Mouse (Mus musculus) testis, postnatal 14 days (tissue): Measurements from ENCODE around the gene Cyp1a1.
A peak's percentile ranks its signal among the peaks of the same experiment; 100 is the strongest.
"Not testable (repeated sequence)": the region's sequence is repeated elsewhere in the genome, so short reads cannot be mapped to it uniquely, and the experiment has no call there.

Source experiments
- DNase-seq: peaks from one replicate; pipeline ENCODE4 v3.0.0; 2021; ENCODE audit warnings: low spot score

The Cyp1a1 gene

DNA sequence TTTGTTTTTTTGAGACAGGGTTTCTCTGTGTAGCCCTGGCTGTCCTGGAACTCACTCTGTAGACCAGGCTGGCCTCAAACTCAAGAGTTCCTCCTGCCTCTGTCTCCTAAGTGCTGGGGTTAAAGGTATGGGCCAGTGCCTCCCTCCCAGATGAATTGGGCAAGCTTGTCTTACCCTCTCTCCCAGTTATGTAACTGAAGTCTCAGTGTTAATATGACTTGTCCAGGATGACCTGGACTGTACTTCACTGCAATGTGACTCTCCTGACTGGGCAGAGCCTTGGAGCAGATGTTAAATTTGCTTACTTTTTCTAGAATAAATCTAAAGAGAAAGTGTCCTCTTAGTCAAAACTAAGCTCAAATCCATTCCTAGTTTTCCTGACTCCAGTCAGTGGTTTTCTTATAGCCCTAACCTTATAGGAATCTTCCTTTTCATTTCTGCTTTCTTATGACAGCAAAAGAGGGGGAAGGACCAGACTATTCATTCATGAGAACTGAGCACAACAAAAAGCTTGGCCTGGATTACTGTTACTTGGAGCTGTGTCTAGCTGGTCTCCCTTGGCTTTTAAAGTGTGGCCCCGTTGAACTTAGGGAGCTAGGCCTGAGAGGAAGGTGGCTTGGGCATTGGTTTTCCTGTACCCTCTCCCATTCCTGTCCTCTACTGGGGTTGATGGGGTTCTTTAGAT is 10.9 kb downstream of the Cyp1a1 start:
- DNase-seq: no peak

DNA sequence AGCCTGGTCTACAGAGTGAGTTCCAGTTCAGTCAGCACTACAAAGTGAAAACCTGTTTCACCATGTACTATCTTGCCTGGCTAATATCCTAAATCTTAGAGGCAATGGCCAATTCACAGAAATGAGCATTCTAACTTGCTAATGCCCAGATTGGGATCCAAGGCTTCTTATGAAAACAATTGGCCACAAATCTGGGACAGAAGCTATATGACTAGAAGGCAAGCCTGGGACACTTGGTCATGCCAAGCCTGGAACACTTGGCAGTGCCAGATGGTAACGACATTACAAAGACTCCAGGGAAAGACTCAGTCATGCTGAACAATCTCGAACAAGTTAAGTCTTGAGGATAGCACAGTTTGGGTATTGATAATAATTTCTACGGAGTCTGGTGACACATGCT is 18.8 kb downstream of the Cyp1a1 start:
- no peak for DNase-seq

DNA sequence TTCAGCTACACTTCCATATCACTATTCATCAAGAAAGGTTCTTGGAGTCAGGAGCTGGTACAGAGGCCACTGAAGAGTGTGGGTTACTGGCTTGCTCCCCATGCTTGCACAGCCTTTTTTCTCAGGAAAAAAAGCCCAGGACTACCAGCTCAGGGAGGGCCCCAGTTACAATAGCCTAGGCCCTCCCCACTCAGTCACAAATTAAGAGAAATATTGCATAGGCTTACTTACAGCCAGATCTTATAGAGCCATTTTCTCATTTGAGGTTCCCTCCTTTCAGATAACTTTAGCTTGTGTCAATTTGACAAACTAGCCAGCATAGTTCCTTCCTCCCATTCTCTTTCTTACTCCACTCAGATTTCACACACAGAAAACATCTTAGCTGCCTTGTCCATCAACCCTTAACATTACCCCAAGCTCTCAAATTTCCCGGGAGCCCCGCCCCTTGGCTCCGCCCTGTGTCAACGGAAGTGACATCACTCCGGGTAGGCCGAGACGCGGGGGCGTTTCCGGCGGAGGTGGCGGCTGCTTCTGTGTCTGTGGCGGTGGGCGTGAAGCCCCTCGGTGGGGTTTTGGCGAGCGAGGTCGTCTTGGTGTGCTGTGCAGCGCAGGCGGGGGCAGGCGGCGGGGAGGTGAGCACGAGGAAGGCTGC is 20.5 kb downstream of the Cyp1a1 start, which contains the start of gene Edc3:
Gene Edc3 (plus strand): TSS at position 473 of the 652 bp plus-strand sequence.
- peak; percentile 88 for DNase-seq

- DNase-seq: no peak
Measured at GRCm38 (mm10) chr9:57708720-57709274, 21.1 kb downstream of the Cyp1a1 start.

DNA sequence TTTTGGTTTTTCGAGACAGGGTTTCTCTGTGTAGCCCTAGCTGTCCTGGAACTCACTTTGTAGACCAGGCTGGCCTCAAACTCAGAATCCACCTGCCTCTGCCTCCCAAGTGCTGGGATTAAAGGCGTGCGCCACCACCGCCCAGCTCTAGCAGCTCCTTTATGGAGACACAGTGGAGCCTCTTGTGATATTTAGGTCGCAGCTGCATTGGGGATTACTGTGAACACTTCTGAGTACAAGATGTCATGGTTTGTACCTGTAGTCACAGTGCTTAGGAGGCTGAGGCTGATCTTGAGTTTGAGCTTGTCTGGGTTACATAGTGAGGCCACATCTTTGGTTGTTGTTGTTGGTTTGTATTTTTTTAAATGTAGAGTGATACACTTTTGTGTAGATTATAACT is 22.5 kb downstream of the Cyp1a1 start:
- DNase-seq: not testable (repeated sequence)

DNA sequence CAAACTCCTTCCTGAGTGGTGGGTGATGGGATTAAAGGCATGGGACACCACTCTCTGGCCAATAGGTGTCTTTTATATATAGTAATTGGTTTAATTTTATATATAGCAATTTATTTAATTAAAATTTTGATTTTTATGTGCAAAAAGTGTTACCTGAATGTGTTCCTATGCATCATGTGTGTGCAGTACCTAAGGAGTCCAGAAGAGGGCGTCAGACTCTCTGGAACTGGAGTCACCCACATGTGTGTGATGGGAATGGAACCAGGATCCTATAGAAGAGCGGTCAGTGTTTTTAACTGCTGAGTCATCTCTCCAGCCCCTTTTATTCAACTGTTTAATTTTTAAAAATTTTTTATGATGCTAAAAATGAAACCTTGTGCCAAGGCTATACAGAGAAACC is 24.5 kb downstream of the Cyp1a1 start:
- no peak for DNase-seq

DNA sequence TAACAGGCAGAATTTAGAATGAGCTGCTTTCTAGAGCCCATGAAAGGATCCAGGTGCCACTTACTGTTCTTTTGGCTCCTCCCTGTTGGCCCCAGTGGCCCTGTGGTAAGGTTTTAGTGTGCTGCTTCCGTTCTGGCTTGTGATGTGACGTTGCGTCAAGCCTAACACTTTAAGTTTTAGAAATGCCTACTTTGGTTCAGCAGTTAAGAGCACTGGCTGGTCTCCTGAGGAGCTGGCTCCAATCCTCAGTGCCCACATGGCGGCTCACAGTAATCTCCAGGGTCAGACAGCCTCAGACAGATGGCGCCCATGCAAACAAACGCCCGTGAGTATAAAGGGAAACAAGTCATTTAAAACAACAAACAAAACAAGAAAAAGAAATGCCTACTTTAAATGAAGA is 30.7 kb downstream of the Cyp1a1 start:
- DNase-seq: no peak

DNA sequence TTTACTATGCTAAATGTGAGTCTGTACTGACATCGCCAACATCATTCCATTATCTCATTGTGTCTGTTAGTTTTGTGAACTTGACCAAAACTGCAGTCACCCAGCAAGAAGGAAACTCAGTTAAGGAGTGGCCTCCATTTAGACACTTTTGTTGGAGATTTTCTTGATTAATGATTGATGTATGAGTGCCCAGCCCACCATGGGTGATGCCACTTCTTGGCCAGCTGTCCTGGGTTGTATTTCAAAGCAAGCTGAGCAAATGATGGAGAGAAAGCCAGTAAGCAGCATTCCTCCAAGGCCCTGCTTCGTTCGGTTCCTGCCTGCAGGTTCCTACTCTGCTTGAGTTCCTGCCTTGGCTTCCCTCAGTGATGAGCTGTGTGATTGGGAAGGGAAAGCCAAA is 33.0 kb downstream of the Cyp1a1 start:
- DNase-seq: no peak

GRCm38 (mm10) chr9:57722371-57722770 is 34.6 kb downstream of the Cyp1a1 start:
- DNase-seq: no peak

DNA sequence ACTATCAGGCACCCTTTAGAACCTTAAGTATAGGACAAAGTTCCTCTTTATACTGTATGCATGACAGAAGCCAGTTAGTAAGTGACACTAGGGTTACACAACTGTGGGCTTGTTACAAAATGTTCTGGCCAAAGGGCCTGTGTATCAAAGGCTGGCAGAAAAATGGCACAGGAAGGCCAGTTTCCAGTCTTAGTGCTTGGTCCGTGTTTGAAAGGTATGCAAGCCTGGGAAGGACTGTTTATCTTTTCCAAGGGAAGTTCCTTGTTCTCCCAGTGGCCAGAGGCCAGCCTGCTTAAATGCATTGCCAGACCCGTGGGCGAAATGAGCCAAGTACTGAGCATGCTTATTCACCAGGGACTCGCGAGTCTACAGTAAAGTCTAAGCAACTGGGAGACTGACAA is 35.6 kb downstream of the Cyp1a1 start:
- peak; percentile 48 for DNase-seq

DNA sequence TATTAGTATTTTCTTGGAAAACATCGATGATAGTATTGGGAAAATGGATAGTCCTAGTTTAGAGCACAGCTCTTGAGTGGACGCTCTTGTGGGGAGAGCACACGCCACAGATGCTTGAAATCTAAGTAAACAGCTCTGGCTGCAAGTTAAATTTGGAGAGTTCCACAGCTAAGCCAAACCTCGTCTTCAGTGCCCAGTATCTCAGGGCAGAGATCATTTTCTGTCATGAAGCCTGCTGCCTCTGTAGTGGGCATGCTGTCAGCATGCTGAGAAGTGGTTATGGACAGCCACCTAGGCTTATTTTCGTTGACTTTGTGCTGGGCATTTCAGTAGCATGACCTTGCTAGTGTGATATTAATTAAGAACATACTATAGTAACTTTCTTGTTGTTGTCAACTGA is 36.1 kb downstream of the Cyp1a1 start:
- DNase-seq: no peak

DNA sequence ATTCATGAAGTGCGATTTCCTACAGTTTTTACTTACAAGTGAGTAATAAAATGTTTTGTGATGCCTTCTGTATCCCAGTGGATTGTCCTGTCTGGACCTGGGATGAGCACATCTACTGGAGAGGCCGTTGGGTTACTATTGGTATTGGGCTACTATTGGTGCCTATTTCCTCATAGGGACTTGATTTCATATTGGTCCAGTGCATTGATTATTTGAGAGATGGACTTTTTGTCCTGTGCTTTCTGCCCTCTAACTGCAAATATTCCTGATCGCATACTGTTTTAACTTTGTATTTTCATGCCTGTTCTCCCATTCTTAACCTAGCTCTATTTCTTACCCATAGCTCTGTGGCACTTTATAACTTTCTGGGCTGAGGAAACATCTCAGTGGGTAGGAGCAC is 37.0 kb downstream of the Cyp1a1 start:
- no peak for DNase-seq

- DNase-seq: no peak
Measured at GRCm38 (mm10) chr9:57728312-57728711, 40.6 kb downstream of the Cyp1a1 start.

- no peak for DNase-seq
Measured at GRCm38 (mm10) chr9:57733606-57734005, 45.9 kb downstream of the Cyp1a1 start.

DNA sequence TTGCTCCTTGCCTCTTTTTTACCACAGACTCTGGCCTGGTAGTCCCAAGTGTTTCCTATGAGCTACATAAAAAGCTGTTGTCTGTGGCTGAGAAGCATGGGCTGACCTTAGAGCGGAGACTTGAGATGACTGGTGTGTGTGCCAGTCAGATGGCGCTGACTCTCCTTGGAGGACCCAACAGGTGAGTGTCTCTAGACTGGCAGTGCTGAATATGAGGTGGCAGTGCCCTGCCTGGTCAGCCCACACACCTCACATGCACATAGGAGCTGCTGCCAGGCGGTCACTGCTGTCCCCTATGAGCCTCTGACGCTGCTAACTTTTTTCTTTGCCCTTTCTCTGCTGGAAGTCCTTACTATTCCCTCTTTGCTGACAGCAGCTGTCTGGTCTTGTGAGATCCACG is 52.1 kb downstream of the Cyp1a1 start:
- no peak for DNase-seq

DNA sequence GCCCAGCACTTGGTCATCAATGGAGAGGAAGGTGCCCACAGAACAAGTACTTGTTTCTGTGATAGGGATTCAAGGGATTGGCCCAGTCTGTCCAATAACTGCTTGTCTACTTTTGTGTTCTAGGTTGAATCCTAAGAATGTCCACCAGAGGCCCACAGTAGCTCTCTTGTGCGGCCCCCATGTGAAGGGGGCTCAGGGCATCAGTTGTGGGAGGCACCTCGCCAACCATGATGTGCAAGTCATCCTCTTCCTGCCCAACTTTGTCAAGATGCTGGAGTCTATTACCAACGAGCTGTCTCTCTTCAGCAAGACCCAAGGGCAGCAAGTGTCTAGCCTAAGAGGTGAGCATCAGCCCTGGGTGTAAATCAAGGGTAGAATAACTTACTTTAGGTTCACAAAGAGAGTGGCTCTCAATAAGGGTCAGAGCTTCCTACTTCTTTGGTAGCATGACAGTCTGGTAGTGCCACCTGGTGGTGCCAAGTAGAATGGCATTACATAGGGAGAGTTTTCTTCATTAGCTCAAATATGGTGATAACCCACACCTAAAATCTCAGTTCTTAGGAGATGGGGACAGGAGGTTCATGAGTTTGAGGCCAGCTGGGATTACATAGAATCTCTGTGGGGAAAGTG is 56.8 kb downstream of the Cyp1a1 start:
- DNase-seq: no peak

- DNase-seq: no peak
Measured at GRCm38 (mm10) chr9:57747067-57747466, 59.3 kb downstream of the Cyp1a1 start.

DNA sequence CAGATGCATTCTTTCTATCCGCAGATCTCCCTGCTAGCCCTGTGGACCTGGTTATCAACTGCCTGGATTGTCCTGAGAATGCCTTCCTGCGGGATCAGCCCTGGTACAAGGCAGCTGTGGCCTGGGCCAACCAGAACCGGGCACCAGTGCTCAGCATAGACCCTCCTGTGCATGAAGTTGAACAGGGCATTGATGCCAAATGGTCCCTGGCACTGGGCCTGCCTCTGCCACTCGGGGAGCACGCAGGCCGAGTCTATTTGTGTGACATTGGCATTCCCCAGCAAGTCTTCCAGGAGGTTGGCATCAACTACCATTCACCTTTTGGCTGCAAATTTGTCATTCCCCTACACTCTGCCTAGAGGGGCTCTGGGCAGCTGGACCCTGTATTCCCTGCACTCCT is 60.4 kb downstream of the Cyp1a1 start:
- no peak for DNase-seq

DNA sequence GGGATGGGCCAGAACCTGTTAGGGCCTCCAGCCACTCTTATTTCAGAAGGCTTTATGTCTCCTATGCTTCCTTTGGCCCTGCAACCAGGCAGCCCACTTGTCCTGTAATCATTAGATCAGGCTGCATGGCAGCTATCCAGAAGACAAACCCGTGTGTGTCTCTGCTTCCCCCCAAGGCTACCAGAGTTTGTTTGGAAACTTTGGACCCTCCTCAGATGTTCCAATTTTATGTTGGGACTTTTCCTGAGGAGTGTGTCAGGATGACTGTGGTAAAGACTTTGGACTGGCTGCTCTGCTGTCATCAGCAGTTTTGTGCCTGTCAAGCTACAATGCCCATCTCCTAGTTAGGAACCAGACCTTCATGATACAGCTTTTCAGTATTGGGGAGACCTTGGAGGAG is 61.1 kb downstream of the Cyp1a1 start:
- DNase-seq: no peak

- DNase-seq: no peak
Measured at GRCm38 (mm10) chr9:57750901-57751300, 63.2 kb downstream of the Cyp1a1 start.
